ENCODE assay signal across 8 mouse cellular contexts in genomic region chr9:107738020-107738840, GRCm38 (mm10). TPM values are rescaled to one million over a fixed set of nuclear protein-coding genes. Genes with fewer than 3 reads are reported as not detected.
DNase-seq lines count a peak whose midpoint lies in the region; ATAC-seq lines count a peak whose summit lies in the region.

No protein-coding gene starts in this region.

- peak; percentile 96 for DNase-seq in embryo, embryonic 10 days (ENCODE audit: low spot score)
- peak; percentile 84 for DNase-seq in gastrocnemius, postnatal 14 days
- peak; percentile 54 to 91 for DNase-seq in left cerebral cortex, adult 9 months (ENCODE audit: low spot score in 2 of 2)
- DNase-seq in right cerebral cortex, postnatal 14 days = peak; percentile 86
- DNase-seq in urinary bladder, postnatal 25 days (ENCODE audit: low spot score) = peak; percentile 85

- intact Hi-C loops in gastrocnemius, postnatal 14 days (cut with DNase I; ENCODE audit: low total_unique reads) = no loop called here

- ATAC-seq in activated CD4-positive, CD25-positive, alpha-beta regulatory T cell, adult 4 months = peak; percentile 50
- ATAC-seq in inflammation-experienced regulatory T-cells, adult 6 months = peak; percentile 55
- peak; percentile 51; the same call in 1 of the 2 replicates for ATAC-seq in megakaryocyte-erythroid progenitor cell, adult 5-6 weeks (replicated peaks; ENCODE audit: low FRiP score, low TSS enrichment, poor library complexity, severe bottlenecking)

RNA-seq across cellular contexts. Expression of gene Sema3f, which starts 28.0 kb away (rescaled TPM):
- polyA plus RNA-seq in activated CD4-positive, CD25-positive, alpha-beta regulatory T cell, adult 4 months (2017; shearing (Covaris generic)) = not detected
- 10 to 100 TPM in 1 of 2 experiments, 1 to 10 TPM in 1; 8.4 to 10.6 TPM for total RNA-seq in gastrocnemius, postnatal 14 days (2021)
- not detected for polyA plus RNA-seq in inflammation-experienced regulatory T-cells, adult 6 months (2017; shearing (Covaris generic))
- total RNA-seq in megakaryocyte-erythroid progenitor cell, adult 5-6 weeks (2014; fragmentation: Nextera tagmentation) = 0.94 TPM in 1 of 2 replicates, not detected in the other
- total RNA-seq in megakaryocyte-erythroid progenitor cell, adult 5-6 weeks (2017) = not detected in 2 replicates

RNA-seq across cellular contexts. Expression of gene Rbm5, which starts 32.6 kb away (rescaled TPM):
- polyA plus RNA-seq in activated CD4-positive, CD25-positive, alpha-beta regulatory T cell, adult 4 months (2017; shearing (Covaris generic)) = 100 to 1,000 TPM; 299 to 310 TPM
- 10 to 100 TPM; 30.9 to 40.5 TPM for total RNA-seq in gastrocnemius, postnatal 14 days (2021)
- polyA plus RNA-seq in inflammation-experienced regulatory T-cells, adult 6 months (2017; shearing (Covaris generic)) = 100 to 1,000 TPM; 305 to 399 (median 332) TPM
- 172 and 186 TPM in 2 replicates for total RNA-seq in megakaryocyte-erythroid progenitor cell, adult 5-6 weeks (2014; fragmentation: Nextera tagmentation)
- total RNA-seq in megakaryocyte-erythroid progenitor cell, adult 5-6 weeks (2017) = 236 and 244 TPM in 2 replicates

RNA-seq across cellular contexts. Expression of gene Gnat1, which starts 58.7 kb away (rescaled TPM):
- polyA plus RNA-seq in activated CD4-positive, CD25-positive, alpha-beta regulatory T cell, adult 4 months (2017; shearing (Covaris generic)) = 1 to 10 TPM in 1 of 2 experiments, not detected in 1; 1.1 TPM
- not detected for total RNA-seq in gastrocnemius, postnatal 14 days (2021)
- 1 to 10 TPM in 1 of 3 experiments, under 1 TPM in 1, not detected in 1; 0.58 to 1.1 TPM for polyA plus RNA-seq in inflammation-experienced regulatory T-cells, adult 6 months (2017; shearing (Covaris generic))
- not detected in 2 replicates for total RNA-seq in megakaryocyte-erythroid progenitor cell, adult 5-6 weeks (2014; fragmentation: Nextera tagmentation)
- total RNA-seq in megakaryocyte-erythroid progenitor cell, adult 5-6 weeks (2017) = 5.3 TPM in 1 of 2 replicates, not detected in the other

Comparison
In these comparisons a context has a peak if more than half of its experiments do, and no peak if none do; other contexts are left out.
1. Peak in every context shown above with its lines: DNase-seq and ATAC-seq.
2. RNA of gene Sema3f, which starts 28.0 kb away (total RNA-seq): 8.4 to 10.6 TPM in gastrocnemius, postnatal 14 days; 0.94 TPM in megakaryocyte-erythroid progenitor cell, adult 5-6 weeks; every median in the first group is over 4 times any median in the second.
3. RNA of gene Rbm5, which starts 32.6 kb away (total RNA-seq): 172 to 244 TPM in megakaryocyte-erythroid progenitor cell, adult 5-6 weeks; 30.9 to 40.5 TPM in gastrocnemius, postnatal 14 days; every median in the first group is over 4 times any median in the second.